Mouse (Mus musculus): ENCODE data around the gene Fam168a. TPM values are rescaled to one million over a fixed set of nuclear protein-coding genes. Genes with fewer than 3 reads are reported as not detected.

Fam168a gene
- polyA plus RNA-seq (2015; fragmentation: Nextera tagmentation; extraction: Ambion mirVana): 112 and 117 TPM in 2 replicates

DNA sequence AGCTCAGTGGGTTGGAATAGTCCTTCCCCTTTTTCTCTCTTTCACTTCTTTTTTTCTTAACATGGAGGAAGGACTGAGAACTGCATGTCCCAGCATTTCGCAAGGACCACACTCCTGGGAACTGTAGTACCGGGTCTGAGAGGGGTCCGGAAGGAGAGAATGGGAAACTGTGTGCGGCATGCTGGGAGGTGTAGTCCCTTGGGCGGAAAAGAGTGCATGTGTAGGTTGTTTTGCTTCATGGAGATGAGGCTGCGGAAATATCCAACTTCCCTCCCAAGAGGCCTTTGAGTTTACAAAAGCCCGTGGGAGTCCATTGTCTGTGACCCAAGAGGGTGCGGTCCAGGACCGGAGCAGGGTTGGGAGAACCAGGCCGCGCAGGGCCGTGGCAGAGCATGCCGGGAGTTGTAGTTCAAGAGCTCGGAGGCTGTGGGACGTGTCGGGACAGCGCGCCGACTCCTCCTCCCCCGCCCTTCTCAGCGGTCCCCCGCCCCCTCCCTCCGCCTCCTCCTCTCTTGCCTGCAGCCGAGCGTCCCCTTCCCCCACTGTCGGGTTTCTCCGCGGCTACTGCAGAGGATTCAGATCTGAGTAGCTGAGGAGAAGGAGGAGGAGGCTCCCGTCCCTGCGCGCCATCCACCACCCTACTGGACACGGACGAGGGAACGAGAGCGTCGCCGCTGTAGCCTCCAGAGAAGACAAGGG, at the start of gene Fam168a:
Gene Fam168a, plus strand, starts transcription at position 493 of the 699 bp plus-strand sequence.
- Histone ChIP-seq H3K9me3 (no peaks in the 10 kb centered on the region), H3K9ac (peak within 1 kb of the TSS; percentile 96), H3K4me3 (peak within 1 kb of the TSS; percentile 88), H3K27me3 (no peaks in the 10 kb centered on the region), H3K27ac (replicated peaks) (peak within 1 kb of the TSS; percentile 98), H3K36me3 (no peaks in the 10 kb centered on the region), H3K4me1 (replicated peaks) (peaks cover 21% of the 10 kb centered on the region), H3K4me2 (peak within 1 kb of the TSS; percentile 73)
- ATAC-seq (ENCODE audit: low FRiP score, low read depth): peak; percentile 99
- WGBS: under 1% methylated on average over 34 of the region's 37 CpGs

- H3K4me2 ChIP-seq: no peak overlapping the region
- no peak for ATAC-seq (ENCODE audit: low FRiP score, low read depth)
- 0 out of 2 replicates have a peak, but pooled peaks cover 2% of the 10 kb centered on the region for H3K4me1 ChIP-seq (replicated peaks)
- no peaks in the 10 kb centered on the region for H3K27me3 ChIP-seq
- H3K9me3 ChIP-seq: no peaks in the 10 kb centered on the region
- no peak overlapping the region for H3K4me3 ChIP-seq
- H3K36me3 ChIP-seq: no peaks in the 10 kb centered on the region
- H3K9ac ChIP-seq: no peak overlapping the region
- no peak overlapping the region; the same call in 1 of the 2 replicates for H3K27ac ChIP-seq (replicated peaks)
- 43% methylated on average over 5 of the region's 5 CpGs for WGBS
Measured at GRCm38 (mm10) chr7:100656739-100657138, 49.7 kb upstream of the Fam168a start.

GRCm38 (mm10) chr7:100658093-100658578, 48.3 kb upstream of the Fam168a start:
- peak overlapping the region; percentile 36 for H3K4me2 ChIP-seq
- no peaks in the 10 kb centered on the region for H3K36me3 ChIP-seq
- H3K9ac ChIP-seq: no peak overlapping the region
- H3K9me3 ChIP-seq: no peaks in the 10 kb centered on the region
- WGBS: 30% methylated on average over 18 of the region's 18 CpGs
- no peak overlapping the region; the same call in 1 of the 2 replicates for H3K4me3 ChIP-seq
- no peak for ATAC-seq (ENCODE audit: low FRiP score, low read depth)
- no peaks in the 10 kb centered on the region for H3K27me3 ChIP-seq
- H3K4me1 ChIP-seq (replicated peaks): peaks cover 6% of the 10 kb centered on the region
- H3K27ac ChIP-seq (replicated peaks): no peak overlapping the region

- no peak for ATAC-seq (ENCODE audit: low FRiP score, low read depth)
- no peaks in the 10 kb centered on the region for H3K27me3 ChIP-seq
- 83% methylated on average over 7 of the region's 7 CpGs for WGBS
- peaks cover 15% of the 10 kb centered on the region for H3K4me1 ChIP-seq (replicated peaks)
- no peak overlapping the region for H3K4me3 ChIP-seq
- H3K9me3 ChIP-seq: no peaks in the 10 kb centered on the region
- H3K9ac ChIP-seq: no peak overlapping the region
- no peak overlapping the region for H3K27ac ChIP-seq (replicated peaks)
- H3K4me2 ChIP-seq: no peak overlapping the region
- no peaks in the 10 kb centered on the region for H3K36me3 ChIP-seq
Measured at GRCm38 (mm10) chr7:100661264-100661663, 45.2 kb upstream of the Fam168a start.

DNA sequence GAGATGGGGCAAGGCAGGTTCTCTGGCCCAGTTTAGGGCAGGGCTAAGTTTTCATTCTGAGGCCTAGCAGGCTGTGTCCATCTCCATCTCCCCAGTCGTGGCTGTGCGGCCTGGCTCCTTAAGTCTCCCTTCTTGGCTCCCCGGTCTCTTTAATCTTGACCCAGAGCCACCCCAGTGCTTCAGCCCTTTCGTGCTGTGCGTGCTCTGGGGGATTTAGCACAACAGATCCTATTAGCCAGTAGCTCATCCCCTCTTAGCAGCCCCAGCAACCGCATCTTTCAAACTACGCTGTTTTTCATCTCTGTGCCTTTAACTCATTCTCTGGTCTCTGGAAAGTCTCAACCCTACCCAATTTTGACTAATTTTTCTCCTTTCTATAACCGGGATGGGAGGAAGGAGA, 44.2 kb upstream of the Fam168a start, which contains the start of gene Plekhb1:
Gene Plekhb1, minus strand, starts transcription at position 184 of the 400 bp plus-strand sequence.
- Histone ChIP-seq H3K4me3 (peak within 1 kb of the TSS; percentile 11; the same call in 1 of the 2 replicates), H3K9ac (no peak within 1 kb of the TSS)
- no peak for ATAC-seq (ENCODE audit: low FRiP score, low read depth)

GRCm38 (mm10) chr7:100663190-100663589, 43.2 kb upstream of the Fam168a start:
- Histone ChIP-seq H3K9me3 (no peaks in the 10 kb centered on the region), H3K27ac (replicated peaks) (0 out of 2 replicates have a peak overlapping the region, but pooled peaks have one; percentile 34), H3K4me1 (replicated peaks) (peaks cover 15% of the 10 kb centered on the region), H3K9ac (0 out of 2 replicates have a peak overlapping the region, but pooled peaks have one; percentile 21), H3K4me3 (peak overlapping the region; percentile 11; the same call in 1 of the 2 replicates), H3K36me3 (no peaks in the 10 kb centered on the region), H3K27me3 (no peaks in the 10 kb centered on the region), H3K4me2 (peak overlapping the region; percentile 39)
- peak; percentile 88 for ATAC-seq (ENCODE audit: low FRiP score, low read depth)
- under 1% methylated on average over 13 of the region's 13 CpGs for WGBS

More for the DNA sequence above, 44.2 kb upstream of the Fam168a start, which contains the start of gene Plekhb1:
- Histone ChIP-seq H3K27me3 (no peaks in the 10 kb centered on the region), H3K36me3 (no peaks in the 10 kb centered on the region), H3K9me3 (no peaks in the 10 kb centered on the region), H3K4me1 (replicated peaks) (peaks cover 15% of the 10 kb centered on the region), H3K27ac (replicated peaks) (0 out of 2 replicates have a peak within 1 kb of the TSS, but pooled peaks have one; percentile 34), H3K4me2 (peak within 1 kb of the TSS; percentile 39)
- 77% methylated on average over 8 of the region's 8 CpGs for WGBS

- peak; percentile 69 for ATAC-seq (ENCODE audit: low FRiP score, low read depth)
- Histone ChIP-seq H3K4me1 (replicated peaks) (peaks cover 15% of the 10 kb centered on the region), H3K9me3 (no peaks in the 10 kb centered on the region), H3K27ac (replicated peaks) (no peak overlapping the region), H3K4me3 (peak overlapping the region; percentile 11; the same call in 1 of the 2 replicates), H3K27me3 (no peaks in the 10 kb centered on the region), H3K36me3 (no peaks in the 10 kb centered on the region), H3K4me2 (peak overlapping the region; percentile 39), H3K9ac (0 out of 2 replicates have a peak overlapping the region, but pooled peaks have one; percentile 21)
- 68% methylated on average over 11 of the region's 11 CpGs for WGBS
Measured at GRCm38 (mm10) chr7:100663729-100664304, 42.6 kb upstream of the Fam168a start.

- no peaks in the 10 kb centered on the region for H3K9me3 ChIP-seq
- no peak for ATAC-seq (ENCODE audit: low FRiP score, low read depth)
- WGBS: 86% methylated on average over 5 of the region's 5 CpGs
- no peak overlapping the region for H3K4me3 ChIP-seq
- no peaks in the 10 kb centered on the region for H3K27me3 ChIP-seq
- H3K4me1 ChIP-seq (replicated peaks): no peaks in the 10 kb centered on the region
- H3K27ac ChIP-seq (replicated peaks): no peak overlapping the region
- H3K4me2 ChIP-seq: no peak overlapping the region
- H3K36me3 ChIP-seq: no peaks in the 10 kb centered on the region
- no peak overlapping the region for H3K9ac ChIP-seq
Measured at GRCm38 (mm10) chr7:100670646-100671045, 35.8 kb upstream of the Fam168a start.

- H3K27me3 ChIP-seq: no peaks in the 10 kb centered on the region
- H3K9me3 ChIP-seq: no peaks in the 10 kb centered on the region
- H3K4me1 ChIP-seq (replicated peaks): no peaks in the 10 kb centered on the region
- H3K4me3 ChIP-seq: no peak overlapping the region
- WGBS: 30% methylated on average over 7 of the region's 7 CpGs
- H3K36me3 ChIP-seq: no peaks in the 10 kb centered on the region
- no peak for ATAC-seq (ENCODE audit: low FRiP score, low read depth)
- no peak overlapping the region for H3K27ac ChIP-seq (replicated peaks)
- no peak overlapping the region for H3K4me2 ChIP-seq
- no peak overlapping the region for H3K9ac ChIP-seq
Measured at GRCm38 (mm10) chr7:100673452-100673851, 33.0 kb upstream of the Fam168a start.

DNA sequence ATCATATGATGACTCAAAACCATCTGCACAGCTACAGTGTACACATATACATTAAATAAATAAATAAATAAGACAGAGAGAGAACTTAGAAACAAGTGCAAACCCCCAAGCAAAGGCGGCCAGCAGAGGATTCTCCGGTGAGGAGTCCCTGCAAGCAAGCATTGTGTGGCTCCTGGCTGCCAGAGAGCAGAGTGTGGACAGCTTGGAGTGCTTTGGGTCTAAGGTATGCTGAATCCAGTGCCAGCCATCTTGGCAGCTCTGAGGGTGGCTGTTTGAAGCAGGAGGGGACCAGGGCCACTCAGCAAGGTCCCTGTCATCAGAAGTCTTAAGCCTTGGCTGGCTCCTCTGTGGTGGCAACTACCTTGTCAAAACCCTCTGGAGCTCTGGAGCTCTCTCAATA, 31.5 kb upstream of the Fam168a start:
- Histone ChIP-seq H3K9ac (no peak overlapping the region), H3K4me1 (replicated peaks) (no peaks in the 10 kb centered on the region), H3K27ac (replicated peaks) (no peak overlapping the region), H3K27me3 (no peaks in the 10 kb centered on the region), H3K9me3 (no peaks in the 10 kb centered on the region), H3K4me2 (no peak overlapping the region), H3K36me3 (no peaks in the 10 kb centered on the region), H3K4me3 (no peak overlapping the region)
- WGBS: 90% methylated on average over 2 of the region's 2 CpGs
- ATAC-seq (ENCODE audit: low FRiP score, low read depth): no peak

DNA sequence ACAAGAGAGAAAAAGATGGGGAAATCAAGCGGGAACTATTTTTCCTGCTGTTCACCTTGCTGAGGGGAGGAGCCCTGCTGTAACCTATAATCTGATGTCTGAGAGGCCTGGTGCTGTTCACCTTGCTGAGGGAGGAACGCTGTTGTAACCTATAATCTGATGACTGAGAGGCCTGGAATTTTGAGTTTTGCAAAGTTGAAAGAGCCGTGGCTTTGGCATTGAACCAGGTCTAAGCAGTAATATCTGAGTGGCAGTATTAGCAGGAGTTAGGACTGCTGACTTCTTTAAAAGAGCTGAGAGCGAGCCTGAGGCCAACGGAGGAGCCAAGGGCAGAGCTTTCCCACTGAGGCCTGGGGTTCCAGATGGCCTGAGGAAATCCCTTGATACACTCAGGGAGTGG, 28.4 kb upstream of the Fam168a start:
- no peaks in the 10 kb centered on the region for H3K27me3 ChIP-seq
- no peak overlapping the region for H3K27ac ChIP-seq (replicated peaks)
- WGBS: 81% methylated on average over 5 of the region's 5 CpGs
- no peak overlapping the region for H3K4me3 ChIP-seq
- H3K4me2 ChIP-seq: no peak overlapping the region
- H3K4me1 ChIP-seq (replicated peaks): no peaks in the 10 kb centered on the region
- H3K9ac ChIP-seq: no peak overlapping the region
- no peak for ATAC-seq (ENCODE audit: low FRiP score, low read depth)
- H3K36me3 ChIP-seq: no peaks in the 10 kb centered on the region
- H3K9me3 ChIP-seq: no peaks in the 10 kb centered on the region

Measured in hindbrain, embryonic 15.5 days (tissue).